Mouse (Mus musculus) forebrain, embryonic 10.5 days (tissue): ENCODE measurements around the gene Skint1. TPM values are rescaled to one million over a fixed set of nuclear protein-coding genes. Genes with fewer than 3 reads are reported as not detected.
"Not testable (repeated sequence)": the region's sequence is repeated elsewhere in the genome, so short reads cannot be mapped to it uniquely, and the experiment has no call there.

Experiments used
- DNase-seq: peaks from one replicate; pipeline ENCODE4 v3.0.0-alpha.2; 2017; ENCODE audit warnings: low spot score; ENCODE audit errors: extremely low spot score
- H3K27ac ChIP-seq: fragments of 300-500 bp; sonication (generic); 2 replicates; pipeline ENCODE4 v1.5.1; 2016; ENCODE audit warnings: mild to moderate bottlenecking
- H3K27me3 ChIP-seq: fragments of 300-500 bp; sonication (generic); 2 replicates; pipeline ENCODE4 v1.6.1; 2016; ENCODE audit warnings: mild to moderate bottlenecking; ENCODE audit not compliant: poor library complexity, severe bottlenecking
- H3K36me3 ChIP-seq: fragments of 300-500 bp; sonication (generic); replicated peaks from 2 replicates; pipeline ENCODE4 v1.6.1; 2016; ENCODE audit warnings: mild to moderate bottlenecking, moderate library complexity
- H3K4me1 ChIP-seq: fragments of 300-500 bp; sonication (generic); 2 replicates; pipeline ENCODE4 v1.6.1; 2016
- H3K4me3 ChIP-seq: fragments of 300-500 bp; sonication (generic); 2 replicates; pipeline ENCODE4 v1.5.1; 2016; ENCODE audit warnings: mild to moderate bottlenecking, moderate library complexity
- H3K9me3 ChIP-seq: fragments of 300-500 bp; sonication (generic); 2 replicates; pipeline ENCODE4 v1.6.1; 2016; ENCODE audit warnings: mild to moderate bottlenecking, moderate library complexity
- WGBS: fragments of 180-500 bp; shearing (Covaris S2); methylation state at CpG from one replicate; pipeline ENCODE4 v1.1.7; 2016; 5-methylcytosine and 5-hydroxymethylcytosine counted together
- polyA plus RNA-seq: library from polyadenylated mRNA; unstranded; fragments of >200 nt; fragmentation: Nextera tagmentation; extraction: Ambion mirVana; gene quantifications from 2 replicates; pipeline ENCODE4 v1.2.1, GENCODE M21; 2016

The Skint1 gene
- polyA plus RNA-seq: not detected in 2 replicates

DNA sequence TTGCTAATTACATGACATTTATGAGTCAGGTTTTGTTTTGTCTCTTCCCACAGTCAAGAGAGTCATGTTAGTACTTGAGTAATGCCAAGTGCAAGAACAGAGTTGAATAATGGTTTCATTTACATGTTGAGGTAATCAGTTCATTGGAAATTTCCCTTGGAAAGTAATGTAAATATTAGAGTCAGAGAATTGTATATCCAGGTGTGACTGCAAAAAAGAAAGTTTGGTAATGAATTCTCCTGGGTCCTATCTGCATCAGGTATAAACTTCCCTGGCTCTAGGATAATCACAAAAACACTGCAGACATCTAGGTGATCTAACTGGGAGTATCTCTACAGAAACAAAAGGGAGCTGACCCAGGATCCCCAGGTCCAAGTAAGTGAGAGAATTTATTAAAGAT lies at the start of gene Skint1:
Gene Skint1, plus strand, starts transcription at position 301 of the 400 bp plus-strand sequence.
- no peaks in the 10 kb centered on the region for H3K36me3 ChIP-seq
- no peak within 1 kb of the TSS for H3K27ac ChIP-seq
- no peaks in the 10 kb centered on the region for H3K9me3 ChIP-seq
- H3K27me3 ChIP-seq: no peaks in the 10 kb centered on the region
- no peak within 1 kb of the TSS for H3K4me3 ChIP-seq
- DNase-seq: no peak
- H3K4me1 ChIP-seq: no peaks in the 10 kb centered on the region

DNA sequence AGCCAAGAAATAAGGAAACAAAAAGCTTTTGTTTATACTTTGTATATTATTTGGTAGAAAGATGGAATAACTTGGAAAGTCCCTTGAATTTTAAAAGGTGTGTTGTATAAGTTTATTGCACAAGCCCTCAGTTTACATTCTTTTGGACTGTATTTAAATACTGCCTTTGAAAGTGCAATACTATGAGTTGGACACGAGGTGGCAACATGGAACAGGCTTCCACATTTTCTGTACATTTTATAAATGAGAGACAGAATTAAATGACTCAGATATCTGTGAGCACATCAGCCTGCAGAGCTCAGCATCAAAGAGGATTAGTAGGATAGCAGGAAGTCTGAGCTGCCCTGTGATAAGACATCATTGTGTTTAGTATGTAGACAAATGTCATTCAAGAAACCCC lies 44.8 kb upstream of the Skint1 start:
- DNase-seq: no peak
- Histone ChIP-seq H3K4me1 (no peaks in the 10 kb centered on the region), H3K9me3 (no peaks in the 10 kb centered on the region), H3K27ac (no peak overlapping the region), H3K27me3 (no peaks in the 10 kb centered on the region), H3K4me3 (no peak overlapping the region), H3K36me3 (no peaks in the 10 kb centered on the region)
- 33% methylated on average over 1 of the region's 1 CpGs for WGBS

DNA sequence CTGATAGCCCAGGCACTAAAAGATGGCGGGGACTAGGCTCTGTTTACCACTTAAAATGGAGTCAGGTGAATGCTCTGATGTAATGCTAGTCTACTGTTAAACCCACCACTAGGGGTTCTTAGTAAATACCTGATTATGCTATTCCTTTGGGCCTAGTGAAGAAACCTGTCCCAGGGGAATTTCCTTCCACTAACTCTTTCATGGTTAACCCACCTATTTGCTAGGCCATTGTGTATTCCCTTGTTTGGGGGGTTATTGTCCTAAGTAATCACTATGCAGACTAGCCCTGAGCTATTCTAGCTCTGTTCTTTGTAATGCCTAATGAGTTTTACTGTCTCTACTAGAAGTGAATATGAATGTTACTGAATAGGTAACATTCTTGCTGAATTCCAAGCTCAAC lies 42.8 kb upstream of the Skint1 start:
- H3K36me3 ChIP-seq, H3K4me3 ChIP-seq, H3K4me1 ChIP-seq, H3K9me3 ChIP-seq, H3K27ac ChIP-seq, DNase-seq, H3K27me3 ChIP-seq: not testable (repeated sequence)
- 71% methylated on average over 1 of the region's 1 CpGs for WGBS

DNA sequence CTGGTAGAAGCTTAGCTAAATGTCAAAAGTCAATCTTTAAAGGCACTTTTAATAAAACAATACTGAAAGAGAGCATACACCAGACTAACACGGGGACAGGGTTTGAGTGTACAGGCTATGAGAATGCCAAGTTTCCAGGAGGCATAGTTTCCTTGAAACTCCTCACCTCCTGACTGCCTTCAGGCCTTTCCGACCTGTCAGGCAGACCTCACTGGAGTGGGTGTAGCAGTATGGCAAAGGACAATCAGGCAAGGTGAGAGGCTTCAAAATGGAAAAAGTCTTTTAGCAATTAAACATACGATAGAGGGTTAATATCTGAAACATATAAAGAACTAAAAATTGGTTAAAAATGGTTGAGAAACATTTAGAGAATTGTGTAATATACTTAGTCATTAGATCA lies 42.4 kb upstream of the Skint1 start:
- no peak overlapping the region for H3K4me3 ChIP-seq
- H3K27ac ChIP-seq: no peak overlapping the region
- no peaks in the 10 kb centered on the region for H3K4me1 ChIP-seq
- H3K27me3 ChIP-seq: no peaks in the 10 kb centered on the region
- H3K36me3 ChIP-seq: no peaks in the 10 kb centered on the region
- no peaks in the 10 kb centered on the region for H3K9me3 ChIP-seq
- no peak for DNase-seq
- 80% methylated on average over 3 of the region's 3 CpGs for WGBS

DNA sequence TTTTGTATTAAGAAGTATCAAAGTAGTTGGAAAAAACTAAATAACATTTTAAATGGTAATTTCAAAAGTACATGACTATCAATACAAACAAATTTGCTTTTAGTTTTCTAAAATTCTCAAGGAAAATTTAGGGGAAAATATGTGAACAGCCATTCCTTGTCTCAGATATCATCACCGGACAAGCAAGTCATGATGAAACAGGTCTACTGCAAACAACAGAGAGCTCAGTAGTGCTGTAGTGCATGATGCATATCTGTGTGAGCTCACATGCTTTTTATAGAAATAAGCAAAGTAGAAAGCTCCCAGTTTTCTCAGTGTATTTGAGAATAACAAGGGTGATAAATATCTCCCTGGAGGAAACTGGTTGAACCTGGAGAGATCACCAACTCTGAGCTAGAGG lies 33.4 kb upstream of the Skint1 start, which contains the start of gene Skint7:
Gene Skint7, plus strand, starts transcription at position 301 of the 400 bp plus-strand sequence.
- WGBS: 91% methylated on average over 1 of the region's 1 CpGs
- Histone ChIP-seq H3K27me3 (no peaks in the 10 kb centered on the region), H3K36me3 (no peaks in the 10 kb centered on the region), H3K9me3 (no peaks in the 10 kb centered on the region; the same call in 1 of the 2 replicates), H3K4me1 (no peaks in the 10 kb centered on the region), H3K27ac (no peak within 1 kb of the TSS), H3K4me3 (no peak within 1 kb of the TSS)
- no peak for DNase-seq

DNA sequence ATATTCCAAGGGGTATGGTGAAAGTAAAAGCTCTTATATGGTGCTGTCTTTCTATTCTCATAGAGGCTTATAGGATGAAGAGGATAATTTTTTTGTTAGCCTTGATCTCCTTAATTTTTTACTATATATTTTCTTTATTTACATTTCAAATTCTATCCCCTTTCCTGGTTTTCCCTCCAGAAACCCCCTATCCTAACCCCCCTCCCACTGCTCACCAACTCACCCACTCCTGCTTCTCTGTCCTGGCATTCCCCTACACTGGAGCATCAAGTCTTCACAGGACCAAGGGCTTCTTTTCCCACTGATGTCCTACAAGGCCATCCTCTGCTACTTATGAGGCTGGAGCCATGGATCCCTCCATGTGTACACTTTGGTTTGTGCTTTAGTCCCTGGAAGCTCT lies 65.6 kb downstream of the Skint1 start, which contains the start of gene Skint4:
Gene Skint4, plus strand, starts transcription at position 301 of the 400 bp plus-strand sequence.
- Histone ChIP-seq H3K36me3 (no peaks in the 10 kb centered on the region), H3K9me3 (0 out of 2 replicates have a peak, but pooled peaks cover 7% of the 10 kb centered on the region), H3K27me3 (no peaks in the 10 kb centered on the region), H3K4me3 (no peak within 1 kb of the TSS), H3K27ac (no peak within 1 kb of the TSS), H3K4me1 (no peaks in the 10 kb centered on the region)
- DNase-seq: no peak

Other genes starting within 250 kb of the Skint1 start
- gene Slc5a9, start 103.4 kb upstream of the Skint1 start, polyA plus RNA-seq: 0.05 TPM in 1 of 2 replicates, not detected in the other
- not detected in 2 replicates for gene Skint8, start 86.9 kb upstream of the Skint1 start, polyA plus RNA-seq
- gene Skint7, start 33.3 kb upstream of the Skint1 start, polyA plus RNA-seq: not detected in 2 replicates
- not detected in 2 replicates for gene Skint4, start 65.7 kb downstream of the Skint1 start, polyA plus RNA-seq
- not detected in 2 replicates for gene Skint3, start 226.0 kb downstream of the Skint1 start, polyA plus RNA-seq